Mouse (Mus musculus) macrophage (primary cell): ENCODE data around the gene 4930512M02Rik. TPM values are rescaled to one million over a fixed set of nuclear protein-coding genes. Genes with fewer than 3 reads are reported as not detected.

Source experiments
- H3K27ac ChIP-seq: fragments of 350-480 bp; formaldehyde crosslinking; 2 replicates; pipeline ENCODE4 v1.9.0; 2021
- H3K36me3 ChIP-seq: fragments of 350-480 bp; formaldehyde crosslinking; 2 replicates; pipeline ENCODE4 v1.9.0; 2021; ENCODE audit errors: inconsistent target
- H3K4me3 ChIP-seq: fragments of 350-480 bp; formaldehyde crosslinking; 2 replicates; pipeline ENCODE4 v1.9.0; 2021; ENCODE audit errors: inconsistent target
- H3K79me2 ChIP-seq: fragments of 350-480 bp; formaldehyde crosslinking; 2 replicates; pipeline ENCODE4 v1.9.0; 2021; ENCODE audit errors: inconsistent target
- WGBS: methylation state at CpG from one replicate; pipeline ENCODE4 v1.1.7; 2026; ENCODE audit warnings: inconsistent platforms; ENCODE audit not compliant: missing documents; 5-methylcytosine and 5-hydroxymethylcytosine counted together
- polyA plus RNA-seq: library from polyadenylated mRNA; stranded (reverse); fragments of 250-400 nt; gene quantifications from 3 replicates; pipeline ENCODE4 v1.2.4, GENCODE M21; 2018; ENCODE audit warnings: inconsistent platforms

Gene 4930512M02Rik
- polyA plus RNA-seq, 1 experiment from 2014 or later, result not detected

GRCm38 (mm10) chr11:11547597-11548240 lies 79.9 kb downstream of the 4930512M02Rik start:
- 37% methylated on average over 7 of the region's 7 CpGs for WGBS
- Histone ChIP-seq H3K79me2 (no peaks in the 10 kb centered on the region), H3K4me3 (no peak overlapping the region), H3K36me3 (no peaks in the 10 kb centered on the region), H3K27ac (no peak overlapping the region)

GRCm38 (mm10) chr11:11546903-11547511 lies 80.6 kb downstream of the 4930512M02Rik start:
- H3K79me2 ChIP-seq, result no peaks in the 10 kb centered on the region
- 35% methylated on average over 7 of the region's 7 CpGs for WGBS

GRCm38 (mm10) chr11:11545948-11546347 lies 81.7 kb downstream of the 4930512M02Rik start:
- no peak overlapping the region for H3K4me3 ChIP-seq
- no peaks in the 10 kb centered on the region for H3K79me2 ChIP-seq
- no peaks in the 10 kb centered on the region for H3K36me3 ChIP-seq
- no peak overlapping the region for H3K27ac ChIP-seq
- 72% methylated on average over 3 of the region's 3 CpGs for WGBS

More at GRCm38 (mm10) chr11:11546903-11547511, 80.6 kb downstream of the 4930512M02Rik start:
- H3K4me3 ChIP-seq, result no peak overlapping the region
- H3K27ac ChIP-seq, result no peak overlapping the region
- no peaks in the 10 kb centered on the region for H3K36me3 ChIP-seq

Other genes starting within 250 kb of the 4930512M02Rik start
- 0.26 to 1.0 TPM (median 0.42 TPM) in 3 replicates for gene Spata48, start 165.7 kb downstream of the 4930512M02Rik start, polyA plus RNA-seq
- 0.10 to 0.17 TPM (median 0.15 TPM) in 3 replicates for gene Zpbp, start 165.4 kb downstream of the 4930512M02Rik start, polyA plus RNA-seq
- 28.8 to 37.3 TPM (median 32.7 TPM) in 3 replicates for gene Ikzf1, start 57.2 kb upstream of the 4930512M02Rik start, polyA plus RNA-seq
- gene Fignl1, start 181.1 kb upstream of the 4930512M02Rik start, polyA plus RNA-seq, result 1.3 to 21.2 TPM (median 4.0 TPM) in 3 replicates